Mouse (Mus musculus) adipocyte (in vitro differentiated cells): ENCODE measurements around the gene Sim2.

Source experiments
- DNase-seq: peaks from one replicate; pipeline ENCODE4 v3.0.0-alpha.2; 2016; ENCODE audit warnings: low spot score

The Sim2 gene

DNA sequence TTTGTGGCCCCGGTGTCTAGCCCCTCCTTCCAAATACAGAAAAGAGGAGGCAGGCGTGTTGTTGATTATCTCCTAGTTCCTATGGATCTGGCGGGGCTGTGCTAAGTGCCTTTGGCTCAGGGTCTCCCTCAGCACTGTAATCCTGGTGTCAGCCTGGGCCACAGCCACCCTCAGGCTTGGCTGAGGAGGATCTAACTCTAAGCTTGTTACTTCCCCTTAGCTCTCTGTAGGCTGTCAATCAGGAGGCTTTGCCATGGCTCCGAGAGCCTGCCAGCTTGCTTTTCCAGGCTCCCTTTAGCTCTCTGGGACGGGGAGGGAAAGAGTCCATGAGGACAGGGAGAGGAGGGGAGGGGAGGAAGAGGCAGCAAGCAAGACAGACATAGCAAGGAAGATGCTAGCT, 80.2 kb downstream of the Sim2 start:
- DNase-seq = peak; percentile 17

DNA sequence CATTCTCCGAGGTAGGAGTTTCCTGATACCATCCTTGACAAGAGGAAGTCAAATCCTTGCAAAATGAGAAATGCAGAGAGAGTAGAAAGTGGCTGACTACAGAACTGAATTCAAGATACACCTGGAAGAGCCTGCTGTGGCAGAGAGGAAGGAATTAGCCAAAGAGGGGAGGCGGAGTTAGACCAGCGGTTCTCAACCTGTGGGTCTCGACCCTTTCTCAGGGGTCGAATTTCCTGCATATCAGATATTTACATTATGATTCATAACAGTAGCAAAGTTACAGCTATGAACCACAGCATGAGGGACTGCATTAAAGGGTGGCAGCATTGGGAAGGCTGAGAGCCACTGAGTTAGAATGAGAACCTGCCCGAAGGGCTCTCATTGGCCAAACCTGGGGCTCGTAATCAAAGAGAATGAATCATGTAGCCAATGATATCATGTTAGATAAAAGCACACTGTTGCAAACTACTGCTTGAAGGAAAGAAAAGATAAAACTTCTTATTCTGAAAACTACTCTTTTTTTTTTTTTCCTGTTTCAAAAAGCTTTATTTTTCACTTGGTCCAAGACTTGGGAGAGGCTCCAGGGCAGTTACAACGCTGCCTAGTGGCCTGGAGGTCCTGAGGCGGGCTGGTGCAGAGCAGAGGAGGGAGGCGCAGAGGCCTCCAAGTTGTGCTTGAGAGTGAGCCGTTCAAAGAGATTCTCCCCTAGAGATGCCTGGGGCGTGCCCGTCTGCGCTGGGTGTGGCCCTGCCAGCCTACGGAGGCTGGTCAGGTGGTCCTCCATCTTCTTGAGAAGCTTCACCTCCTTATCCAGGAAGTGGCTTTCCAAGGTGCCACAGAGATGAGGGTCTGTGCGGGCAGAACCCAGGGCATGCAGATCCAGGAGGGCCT, 84.2 kb downstream of the Sim2 start:
- DNase-seq = no peak

DNA sequence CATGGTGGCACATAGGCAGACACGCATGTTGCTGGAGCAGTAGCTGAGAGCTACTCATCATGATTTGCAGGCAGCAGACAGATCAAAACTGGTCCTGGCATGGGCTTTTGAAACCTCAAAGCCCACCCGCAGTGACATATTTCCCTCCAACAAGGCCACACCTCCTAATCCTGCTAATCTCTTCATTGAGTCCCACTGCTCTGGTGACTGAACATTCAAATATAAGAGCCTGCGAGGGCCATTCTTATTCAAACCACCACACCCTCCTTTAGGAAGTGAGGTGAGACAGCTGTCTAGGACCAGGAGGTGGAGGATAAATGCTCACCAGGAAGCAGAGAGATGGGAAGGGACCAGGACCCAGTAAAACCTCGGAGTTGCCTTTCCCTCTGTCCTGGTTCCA, 85.5 kb downstream of the Sim2 start:
- DNase-seq = no peak

DNA sequence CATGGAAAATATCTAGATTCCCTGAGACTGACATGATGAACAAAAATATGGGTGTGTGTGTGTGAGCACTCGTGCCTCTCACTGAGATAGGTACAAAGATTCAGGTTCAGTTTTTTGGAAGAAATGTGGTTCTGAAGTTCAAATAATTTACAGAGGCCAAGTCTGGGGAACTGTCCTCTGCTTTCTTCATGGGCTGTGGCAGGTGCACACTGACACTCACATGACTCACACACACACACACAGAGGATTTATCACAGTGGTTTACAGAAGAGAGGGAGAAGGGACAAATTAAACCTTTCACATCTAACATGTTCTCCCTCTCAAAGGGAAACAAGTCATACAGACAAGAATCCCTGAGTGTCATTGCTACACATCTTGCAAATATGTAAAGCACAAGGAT, 88.6 kb downstream of the Sim2 start:
- DNase-seq = no peak

DNA sequence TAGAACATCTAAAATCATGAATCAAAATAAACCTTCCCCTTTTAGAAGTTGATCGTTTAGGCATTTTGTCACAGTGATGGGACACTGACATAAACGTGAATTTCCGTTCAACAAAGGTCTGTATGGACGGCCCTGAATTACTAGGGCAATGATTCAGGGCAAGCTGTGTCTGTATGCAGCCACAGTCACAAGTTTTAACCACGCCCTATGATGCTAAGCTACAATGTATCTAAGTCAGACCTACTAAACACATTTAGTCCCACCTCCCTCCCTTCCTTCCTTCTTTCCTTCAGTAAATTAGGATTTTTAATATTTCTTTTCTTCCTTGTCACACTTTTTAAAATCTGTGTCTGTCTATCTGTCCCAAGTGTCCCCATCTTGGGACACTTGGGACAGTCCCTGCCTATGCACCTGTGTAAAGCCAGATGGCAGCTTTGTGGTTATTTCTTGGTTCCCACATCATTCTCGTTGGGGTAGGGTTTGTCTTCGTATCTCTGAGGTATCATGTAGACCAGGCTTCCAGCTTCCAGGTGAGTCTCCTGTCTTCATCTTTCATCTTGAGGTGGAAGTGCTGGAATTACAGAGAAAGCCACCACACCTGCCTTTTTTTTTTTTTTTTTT, 90.7 kb downstream of the Sim2 start:
- DNase-seq = no peak
